Mouse (Mus musculus): ENCODE measurements around the gene Zdhhc18. TPM values are rescaled to one million over a fixed set of nuclear protein-coding genes. Genes with fewer than 3 reads are reported as not detected.
A peak's percentile ranks its signal among the peaks of the same experiment; 100 is the strongest.

The Zdhhc18 gene
- polyA plus RNA-seq, 1 experiment from 2014 or later = 5.8 TPM

DNA sequence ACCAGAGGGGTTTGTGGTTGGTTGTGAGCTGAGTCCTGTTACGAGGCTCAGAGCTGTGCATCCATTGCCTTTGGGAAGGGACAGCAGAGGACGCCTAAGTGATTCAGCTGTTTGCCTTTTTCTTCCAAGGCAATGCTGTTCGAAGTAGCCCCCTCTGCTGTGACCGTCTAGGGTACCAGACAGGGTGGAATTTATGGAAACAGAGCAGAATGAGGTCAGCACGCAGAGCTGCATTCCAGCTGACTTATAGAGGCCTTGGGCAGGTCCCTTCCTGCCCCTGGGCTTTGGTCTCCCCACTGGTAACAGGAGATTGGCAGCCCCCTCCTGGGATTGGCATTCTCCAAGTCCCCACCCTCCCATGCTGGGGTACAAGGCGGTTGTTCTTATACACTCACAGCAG, 45.1 kb downstream of the Zdhhc18 start:
- no peak for TF ChIP-seq EP300 (IDR thresholded peaks at IDR 0.05)
- TF ChIP-seq CTCF (IDR thresholded peaks at IDR 0.05) = no peak
- no peak for DNase-seq (ENCODE audit: low spot score)
- peaks cover 6% of the 10 kb centered on the region for H3K4me1 ChIP-seq (ENCODE audit: insufficient read depth, low read depth, low read length)
- H3K4me3 ChIP-seq (ENCODE audit: low read depth, low read length) = no peak overlapping the region
- H3K9me3 ChIP-seq (ENCODE audit: low read length) = no peaks in the 10 kb centered on the region
- no peaks in the 10 kb centered on the region for H3K27me3 ChIP-seq (replicated peaks; ENCODE audit: insufficient read depth, low read length)
- no peak for ATAC-seq
- 69% methylated on average over 6 of the region's 6 CpGs for WGBS
- no peak overlapping the region for H3K4me2 ChIP-seq (replicated peaks; ENCODE audit: low read depth, low read length)
- H3K36me3 ChIP-seq (ENCODE audit: insufficient read depth, low read length) = peaks cover 19% of the 10 kb centered on the region; the same call in 1 of the 2 replicates
- H3K27ac ChIP-seq (ENCODE audit: low read length) = peak overlapping the region; percentile 51; the same call in 1 of the 2 replicates
- H3K9ac ChIP-seq (replicated peaks; ENCODE audit: low read depth) = no peak overlapping the region

- Histone ChIP-seq H3K36me3 (ENCODE audit: insufficient read depth, low read length) (peaks cover 19% of the 10 kb centered on the region; the same call in 1 of the 2 replicates), H3K9ac (replicated peaks; ENCODE audit: low read depth) (no peak overlapping the region), H3K27ac (ENCODE audit: low read length) (peak overlapping the region; percentile 32; the same call in 1 of the 2 replicates), H3K9me3 (ENCODE audit: low read length) (no peaks in the 10 kb centered on the region), H3K4me2 (replicated peaks; ENCODE audit: low read depth, low read length) (no peak overlapping the region), H3K4me1 (ENCODE audit: insufficient read depth, low read depth, low read length) (peaks cover 7% of the 10 kb centered on the region), H3K4me3 (ENCODE audit: low read depth, low read length) (no peak overlapping the region), H3K27me3 (replicated peaks; ENCODE audit: insufficient read depth, low read length) (no peaks in the 10 kb centered on the region)
- no peak for ATAC-seq
- WGBS = 74% methylated on average over 7 of the region's 7 CpGs
- no peak for TF ChIP-seq EP300 (IDR thresholded peaks at IDR 0.05)
- TF ChIP-seq CTCF (IDR thresholded peaks at IDR 0.05) = no peak
- DNase-seq (ENCODE audit: low spot score) = no peak
These were observed 45.8 kb downstream of the Zdhhc18 start for GRCm38 (mm10) chr4:133604175-133604574.

DNA sequence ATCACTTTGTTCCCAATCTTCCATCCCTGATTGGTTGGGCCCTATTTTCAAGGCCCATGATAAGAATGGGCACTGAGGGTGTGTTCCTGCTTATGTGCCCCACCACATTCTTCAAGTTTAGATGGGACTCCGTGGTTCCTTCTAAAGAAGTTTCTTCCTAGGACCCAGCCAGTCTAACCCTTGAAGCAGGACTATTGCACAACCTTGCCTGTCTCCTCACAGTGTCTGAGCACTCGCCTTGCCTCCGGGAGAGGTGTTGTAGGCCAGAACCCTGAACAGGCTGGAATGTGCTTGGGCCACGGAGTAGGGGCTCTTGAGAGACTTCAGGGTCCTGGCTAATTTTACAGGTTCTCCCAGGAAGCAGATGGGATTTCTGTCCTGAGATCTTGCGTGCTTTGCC, 46.9 kb downstream of the Zdhhc18 start:
- no peaks in the 10 kb centered on the region for H3K27me3 ChIP-seq (replicated peaks; ENCODE audit: insufficient read depth, low read length)
- peaks cover 11% of the 10 kb centered on the region for H3K4me1 ChIP-seq (ENCODE audit: insufficient read depth, low read depth, low read length)
- H3K4me2 ChIP-seq (replicated peaks; ENCODE audit: low read depth, low read length) = no peak overlapping the region
- ATAC-seq (no peak), DNase-seq (ENCODE audit: low spot score) (peak; percentile 78)
- H3K9ac ChIP-seq (replicated peaks; ENCODE audit: low read depth) = no peak overlapping the region
- TF ChIP-seq EP300 (IDR thresholded peaks at IDR 0.05) (peak; percentile 21; the same call in 1 of the 2 replicates), CTCF (IDR thresholded peaks at IDR 0.05) (no peak)
- H3K27ac ChIP-seq (ENCODE audit: low read length) = peak overlapping the region; percentile 47; the same call in 1 of the 2 replicates
- H3K36me3 ChIP-seq (ENCODE audit: insufficient read depth, low read length) = peaks cover 13% of the 10 kb centered on the region; the same call in 1 of the 2 replicates
- WGBS = 61% methylated on average over 5 of the region's 5 CpGs
- no peak overlapping the region for H3K4me3 ChIP-seq (ENCODE audit: low read depth, low read length)
- H3K9me3 ChIP-seq (ENCODE audit: low read length) = no peaks in the 10 kb centered on the region

DNA sequence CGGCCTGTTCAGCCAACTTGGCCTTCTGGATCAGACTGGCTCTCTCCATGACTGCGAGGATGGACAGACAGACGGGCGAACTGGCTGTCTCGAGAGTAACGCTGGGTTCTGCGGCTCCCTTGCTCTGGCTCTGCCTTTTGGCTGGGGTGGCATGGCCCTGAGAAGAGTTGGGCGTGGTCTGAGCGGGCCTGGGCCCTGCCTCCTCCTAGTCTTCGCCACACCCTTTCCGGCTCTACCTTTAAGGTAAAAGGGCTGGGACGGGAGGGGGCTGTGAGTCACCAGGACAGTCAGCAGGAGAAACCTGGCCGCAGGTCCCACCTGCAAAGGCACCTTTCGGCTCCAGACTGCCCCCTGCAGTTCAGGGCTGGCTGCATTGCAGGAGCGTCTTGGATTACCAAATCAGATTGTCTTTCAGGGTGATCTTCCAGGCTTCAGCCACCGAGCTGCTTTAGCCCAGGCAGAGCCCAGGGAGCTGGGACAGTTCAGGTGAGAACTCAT, 48.2 kb downstream of the Zdhhc18 start, which contains the start of gene Sfn:
Sfn (minus strand) TSS at position 448 of the 498 bp plus-strand sequence.
- DNase-seq (ENCODE audit: low spot score) = peak; percentile 97
- Histone ChIP-seq H3K4me3 (ENCODE audit: low read depth, low read length) (peak within 1 kb of the TSS; percentile 23), H3K4me2 (replicated peaks; ENCODE audit: low read depth, low read length) (peak within 1 kb of the TSS; percentile 51), H3K27me3 (replicated peaks; ENCODE audit: insufficient read depth, low read length) (no peaks in the 10 kb centered on the region), H3K4me1 (ENCODE audit: insufficient read depth, low read depth, low read length) (peaks cover 11% of the 10 kb centered on the region), H3K9me3 (ENCODE audit: low read length) (no peaks in the 10 kb centered on the region), H3K9ac (replicated peaks; ENCODE audit: low read depth) (peak within 1 kb of the TSS; percentile 48), H3K27ac (ENCODE audit: low read length) (peak within 1 kb of the TSS; percentile 51; the same call in 1 of the 2 replicates), H3K36me3 (ENCODE audit: insufficient read depth, low read length) (peaks cover 10% of the 10 kb centered on the region; the same call in 1 of the 2 replicates)
- ATAC-seq = peak; percentile 70
- 2% methylated on average over 16 of the region's 16 CpGs for WGBS
- TF ChIP-seq EP300 (IDR thresholded peaks at IDR 0.05) (no peak), CTCF (IDR thresholded peaks at IDR 0.05) (peak; percentile 76)

DNA sequence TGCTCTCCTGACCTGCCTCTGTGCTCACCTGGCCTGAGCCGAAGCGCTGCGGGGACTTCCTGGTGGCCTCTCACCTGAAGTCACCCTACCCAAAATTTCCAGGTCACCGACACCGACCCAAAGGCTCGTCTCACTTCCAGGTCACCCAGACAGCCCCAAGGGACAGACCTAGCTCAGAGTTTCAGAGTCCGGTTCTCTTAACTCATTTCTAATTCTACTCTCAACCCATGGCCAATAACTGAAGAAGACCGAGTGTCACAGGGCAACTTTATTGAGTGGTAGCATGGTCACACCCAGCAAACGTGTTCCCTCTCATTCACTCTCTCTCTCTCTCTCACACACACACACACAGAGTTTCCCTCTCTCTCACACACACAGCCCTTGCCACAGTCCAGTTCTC, 49.6 kb downstream of the Zdhhc18 start:
- TF ChIP-seq EP300 (IDR thresholded peaks at IDR 0.05) (no peak), CTCF (IDR thresholded peaks at IDR 0.05) (no peak)
- peaks cover 8% of the 10 kb centered on the region for H3K4me1 ChIP-seq (ENCODE audit: insufficient read depth, low read depth, low read length)
- H3K9me3 ChIP-seq (ENCODE audit: low read length) = no peaks in the 10 kb centered on the region
- ATAC-seq (no peak), DNase-seq (ENCODE audit: low spot score) (no peak)
- peak overlapping the region; percentile 39 for H3K9ac ChIP-seq (replicated peaks; ENCODE audit: low read depth)
- peak overlapping the region; percentile 67 for H3K4me2 ChIP-seq (replicated peaks; ENCODE audit: low read depth, low read length)
- H3K4me3 ChIP-seq (ENCODE audit: low read depth, low read length) = peak overlapping the region; percentile 43
- H3K27me3 ChIP-seq (replicated peaks; ENCODE audit: insufficient read depth, low read length) = no peaks in the 10 kb centered on the region
- H3K36me3 ChIP-seq (ENCODE audit: insufficient read depth, low read length) = peaks cover 4% of the 10 kb centered on the region; the same call in 1 of the 2 replicates
- WGBS = 13% methylated on average over 9 of the region's 9 CpGs
- H3K27ac ChIP-seq (ENCODE audit: low read length) = peak overlapping the region; percentile 84

DNA sequence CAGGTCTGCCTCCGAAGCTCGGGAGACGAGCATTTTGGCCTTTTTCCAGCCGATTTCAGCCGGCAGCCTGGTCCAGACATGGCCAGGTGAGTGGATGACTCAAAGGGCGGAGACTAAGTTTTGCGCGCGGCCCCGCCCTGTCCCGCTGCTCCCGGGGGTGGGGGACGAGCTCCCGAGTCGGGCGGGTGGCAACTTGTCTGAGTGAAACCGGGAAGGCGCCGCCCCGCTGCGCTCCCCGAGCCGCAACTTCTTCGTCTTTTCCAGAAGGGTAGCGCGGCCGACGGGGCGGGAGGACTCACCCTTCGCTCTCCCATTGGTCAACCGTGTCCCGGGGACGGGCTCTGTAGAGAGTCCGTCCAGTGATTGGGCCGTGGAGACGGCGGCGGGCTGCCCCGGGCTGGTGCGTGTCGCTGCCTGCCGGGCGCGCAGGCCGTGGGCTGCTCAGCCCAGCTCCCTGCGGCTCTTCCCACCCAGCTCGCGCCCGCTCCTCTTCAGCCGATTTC, 50.3 kb downstream of the Zdhhc18 start:
- peak overlapping the region; percentile 67 for H3K4me2 ChIP-seq (replicated peaks; ENCODE audit: low read depth, low read length)
- H3K9me3 ChIP-seq (ENCODE audit: low read length) = no peaks in the 10 kb centered on the region
- peaks cover 8% of the 10 kb centered on the region for H3K4me1 ChIP-seq (ENCODE audit: insufficient read depth, low read depth, low read length)
- peaks cover 4% of the 10 kb centered on the region; the same call in 1 of the 2 replicates for H3K36me3 ChIP-seq (ENCODE audit: insufficient read depth, low read length)
- ATAC-seq (peak; percentile 95), DNase-seq (ENCODE audit: low spot score) (peak; percentile 97)
- peak overlapping the region; percentile 84 for H3K27ac ChIP-seq (ENCODE audit: low read length)
- H3K4me3 ChIP-seq (ENCODE audit: low read depth, low read length) = peak overlapping the region; percentile 43
- no peaks in the 10 kb centered on the region for H3K27me3 ChIP-seq (replicated peaks; ENCODE audit: insufficient read depth, low read length)
- TF ChIP-seq EP300 (IDR thresholded peaks at IDR 0.05) (no peak), CTCF (IDR thresholded peaks at IDR 0.05) (no peak)
- under 1% methylated on average over 50 of the region's 50 CpGs for WGBS
- H3K9ac ChIP-seq (replicated peaks; ENCODE audit: low read depth) = peak overlapping the region; percentile 39
